Mouse (Mus musculus) lung, adult 18-20 months (tissue): ENCODE measurements around the gene Thyn1.
A peak's percentile ranks its signal among the peaks of the same experiment; 100 is the strongest.

Experiments used
- DNase-seq, 2 experiments: peaks; one replicate each; pipeline ENCODE4 v3.0.0; 2022; ENCODE audit warnings: mixed read lengths in 2 of 2

Gene Thyn1

GRCm38 (mm10) chr9:26999461-27000395, at the start of gene Thyn1, which contains the start of gene Acad8:
Gene Thyn1 (plus strand): TSS chr9:26999710.
Gene Acad8 (minus strand): TSS chr9:26999566.
- DNase-seq: peak; percentile 97 to 98

- DNase-seq: no peak
Observed at GRCm38 (mm10) chr9:26977754-26978153, 21.8 kb upstream of the Thyn1 start.

- no peak for DNase-seq
Observed at GRCm38 (mm10) chr9:26978776-26979175, 20.7 kb upstream of the Thyn1 start.

- no peak for DNase-seq
Observed at GRCm38 (mm10) chr9:26985090-26985613, 14.4 kb upstream of the Thyn1 start.

GRCm38 (mm10) chr9:26985668-26986277, 13.7 kb upstream of the Thyn1 start:
- no peak for DNase-seq

- no peak for DNase-seq
Observed at GRCm38 (mm10) chr9:26990181-26990580, 9.3 kb upstream of the Thyn1 start.

- DNase-seq: no peak
Observed at GRCm38 (mm10) chr9:26993118-26993517, 6.4 kb upstream of the Thyn1 start.

- DNase-seq: no peak
Observed at GRCm38 (mm10) chr9:26993900-26994299, 5.6 kb upstream of the Thyn1 start.

GRCm38 (mm10) chr9:26997062-26997461, 2.4 kb upstream of the Thyn1 start:
- peak in 1 of 2 experiments; percentile 13 for DNase-seq

- no peak for DNase-seq
Observed at GRCm38 (mm10) chr9:26997501-26997900, 2.0 kb upstream of the Thyn1 start.

- DNase-seq: no peak
Observed at GRCm38 (mm10) chr9:26998669-26999460, 645 bp upstream of the Thyn1 start.

- DNase-seq: no peak
Observed at GRCm38 (mm10) chr9:27005231-27005630, 5.7 kb downstream of the Thyn1 start.

GRCm38 (mm10) chr9:27005933-27006332, 6.4 kb downstream of the Thyn1 start:
- DNase-seq: no peak

GRCm38 (mm10) chr9:27006866-27007265, 7.4 kb downstream of the Thyn1 start:
- DNase-seq: no peak

- no peak for DNase-seq
Observed at GRCm38 (mm10) chr9:27009231-27009630, 9.7 kb downstream of the Thyn1 start.

- DNase-seq: no peak
Observed at GRCm38 (mm10) chr9:27011572-27011971, 12.1 kb downstream of the Thyn1 start.

- no peak for DNase-seq
Observed at GRCm38 (mm10) chr9:27018961-27019360, 19.5 kb downstream of the Thyn1 start.

GRCm38 (mm10) chr9:27023681-27024080, 24.2 kb downstream of the Thyn1 start:
- no peak for DNase-seq

GRCm38 (mm10) chr9:27026708-27027107, 27.2 kb downstream of the Thyn1 start:
- DNase-seq: no peak

GRCm38 (mm10) chr9:27029022-27029827, 29.7 kb downstream of the Thyn1 start:
- DNase-seq: peak; percentile 29 to 42

GRCm38 (mm10) chr9:27029828-27030762, 30.6 kb downstream of the Thyn1 start, which contains the start of the genes Vps26b and Ncapd3:
Gene Vps26b (minus strand): TSS chr9:27030065.
Gene Ncapd3 (plus strand): TSS chr9:27030175.
- DNase-seq: peak; percentile 96
